Mouse (Mus musculus): Measurements from ENCODE around the gene Dydc1. TPM values are rescaled to one million over a fixed set of nuclear protein-coding genes. Genes with fewer than 3 reads are reported as not detected.

Gene Dydc1
- total and polyA plus RNA-seq, 2 experiments from 2014 or later, result not detected

DNA sequence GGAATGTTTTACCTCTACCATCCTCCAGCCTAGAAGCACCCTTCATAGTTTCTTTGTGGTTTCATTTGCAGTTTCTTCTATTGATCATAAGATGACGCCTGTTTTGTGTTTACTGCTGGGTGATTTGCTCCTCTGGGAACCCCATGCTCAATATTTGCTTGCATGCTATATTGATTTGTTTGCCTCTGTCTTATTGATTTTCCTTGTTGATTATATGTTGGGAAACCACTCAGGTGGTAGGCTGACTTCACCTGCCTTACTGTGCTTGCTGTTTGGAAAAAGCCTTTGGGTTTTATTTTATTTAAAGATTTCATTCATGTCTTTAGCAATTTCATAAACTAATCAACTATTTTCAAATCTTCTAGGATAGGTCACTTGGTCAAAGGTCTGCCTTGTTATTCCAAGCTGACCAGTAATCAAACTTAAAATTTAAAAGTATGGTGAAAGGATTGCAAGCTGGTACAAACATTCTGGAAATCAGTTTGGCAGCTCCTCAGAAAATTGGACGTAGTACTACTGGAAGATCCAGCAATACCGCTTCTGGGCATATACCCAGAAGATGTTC lies 23.7 kb downstream of the Dydc1 start:
- H3K4me2 ChIP-seq (ENCODE audit: low read depth, low read length), result no peak overlapping the region
- 90% methylated on average over 3 of the region's 3 CpGs for WGBS
- no peak overlapping the region for H3K27ac ChIP-seq
- H3K9ac ChIP-seq (replicated peaks; ENCODE audit: low read length), result no peak overlapping the region
- H3K4me1 ChIP-seq (ENCODE audit: insufficient read depth, low read length), result no peaks in the 10 kb centered on the region
- no peaks in the 10 kb centered on the region for H3K27me3 ChIP-seq (ENCODE audit: insufficient read depth, low read length)
- DNase-seq (ENCODE audit: low spot score) (no peak), ATAC-seq (no peak)
- H3K36me3 ChIP-seq (ENCODE audit: insufficient read depth, low read length), result no peaks in the 10 kb centered on the region
- H3K9me3 ChIP-seq (ENCODE audit: low read length), result no peaks in the 10 kb centered on the region
- H3K4me3 ChIP-seq (ENCODE audit: low read length), result no peak overlapping the region
- TF ChIP-seq CTCF (IDR thresholded peaks at IDR 0.05; ENCODE audit: low read depth), result no peak

DNA sequence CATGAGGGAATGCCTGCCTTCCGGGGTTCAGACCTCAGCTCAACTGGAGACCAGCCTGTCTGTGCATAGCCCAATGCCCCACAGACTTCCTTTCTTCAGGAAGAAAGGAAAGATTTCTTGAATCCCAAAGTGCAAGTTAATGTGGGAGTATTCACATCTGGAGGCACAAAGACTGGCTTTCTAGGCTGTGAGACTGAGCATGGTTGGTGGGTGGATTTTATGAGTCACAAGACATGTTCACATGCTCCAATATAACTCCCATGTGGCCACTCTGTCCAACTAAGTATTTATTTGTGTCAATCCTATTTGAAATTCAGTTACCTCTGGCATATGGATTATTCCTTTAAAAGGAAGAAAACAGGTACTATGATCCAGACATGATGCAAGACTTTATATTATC lies 26.0 kb downstream of the Dydc1 start:
- Histone ChIP-seq H3K27me3 (ENCODE audit: insufficient read depth, low read length) (no peaks in the 10 kb centered on the region), H3K4me3 (ENCODE audit: low read length) (no peak overlapping the region), H3K4me2 (ENCODE audit: low read depth, low read length) (no peak overlapping the region), H3K9me3 (ENCODE audit: low read length) (no peaks in the 10 kb centered on the region), H3K27ac (no peak overlapping the region), H3K36me3 (ENCODE audit: insufficient read depth, low read length) (no peaks in the 10 kb centered on the region), H3K9ac (replicated peaks; ENCODE audit: low read length) (no peak overlapping the region), H3K4me1 (ENCODE audit: insufficient read depth, low read length) (no peaks in the 10 kb centered on the region)
- ATAC-seq, result no peak
- no peak for DNase-seq (ENCODE audit: low spot score)
- no peak for TF ChIP-seq CTCF (IDR thresholded peaks at IDR 0.05; ENCODE audit: low read depth)
- WGBS, result 72% methylated on average over 1 of the region's 1 CpGs

DNA sequence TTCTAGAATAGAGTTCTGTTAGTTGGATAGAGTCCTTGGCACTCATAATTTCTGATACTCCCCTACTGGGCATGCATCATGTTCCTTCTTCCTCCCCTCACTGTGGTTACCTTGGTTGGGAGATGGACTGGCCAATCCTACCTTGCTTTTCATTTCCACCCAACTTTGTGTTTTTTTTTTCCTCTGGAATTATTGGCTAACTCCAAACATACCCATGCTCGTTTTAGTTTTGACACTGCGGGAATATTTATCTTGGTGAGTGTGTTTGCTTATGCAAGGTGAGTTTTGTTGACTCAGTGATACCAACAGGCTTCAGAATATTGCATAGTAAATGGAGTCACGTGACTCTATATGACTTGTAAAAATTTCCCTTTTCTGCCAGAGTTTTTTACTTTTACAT lies 28.0 kb downstream of the Dydc1 start:
- DNase-seq (ENCODE audit: low spot score), result no peak
- ATAC-seq, result no peak
- no peak overlapping the region for H3K4me3 ChIP-seq (ENCODE audit: low read length)
- 89% methylated on average over 3 of the region's 3 CpGs for WGBS
- H3K27ac ChIP-seq, result no peak overlapping the region
- no peak overlapping the region for H3K4me2 ChIP-seq (ENCODE audit: low read depth, low read length)
- no peaks in the 10 kb centered on the region for H3K4me1 ChIP-seq (ENCODE audit: insufficient read depth, low read length)
- no peak overlapping the region for H3K9ac ChIP-seq (replicated peaks; ENCODE audit: low read length)
- no peaks in the 10 kb centered on the region for H3K36me3 ChIP-seq (ENCODE audit: insufficient read depth, low read length)
- no peak for TF ChIP-seq CTCF (IDR thresholded peaks at IDR 0.05; ENCODE audit: low read depth)
- H3K27me3 ChIP-seq (ENCODE audit: insufficient read depth, low read length), result no peaks in the 10 kb centered on the region
- no peaks in the 10 kb centered on the region for H3K9me3 ChIP-seq (ENCODE audit: low read length)

DNA sequence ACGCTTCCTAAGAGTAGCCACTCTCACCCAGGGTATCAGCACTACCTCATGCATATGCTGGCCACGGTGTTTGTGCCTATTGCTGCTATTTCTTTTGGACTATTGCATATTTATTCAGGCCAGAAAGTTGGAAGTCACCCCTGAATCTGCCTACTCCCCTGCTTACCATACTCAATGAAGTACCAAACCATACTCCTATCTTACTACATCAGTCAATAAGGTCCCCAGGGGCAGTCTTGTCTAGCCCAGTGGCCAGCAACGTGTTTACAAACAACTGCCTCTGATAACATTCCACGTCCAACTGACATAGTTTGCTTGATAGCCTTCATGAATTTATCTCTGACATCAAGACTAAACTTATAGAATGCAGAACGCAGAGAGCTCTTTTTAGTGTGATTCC lies 28.5 kb downstream of the Dydc1 start:
- DNase-seq (ENCODE audit: low spot score), result no peak
- TF ChIP-seq CTCF (IDR thresholded peaks at IDR 0.05; ENCODE audit: low read depth), result no peak
- no peaks in the 10 kb centered on the region for H3K27me3 ChIP-seq (ENCODE audit: insufficient read depth, low read length)
- no peak for ATAC-seq
- H3K9me3 ChIP-seq (ENCODE audit: low read length), result no peaks in the 10 kb centered on the region
- no peak overlapping the region for H3K4me3 ChIP-seq (ENCODE audit: low read length)
- WGBS, result 85% methylated on average over 5 of the region's 5 CpGs
- H3K36me3 ChIP-seq (ENCODE audit: insufficient read depth, low read length), result no peaks in the 10 kb centered on the region
- no peak overlapping the region for H3K27ac ChIP-seq
- no peak overlapping the region for H3K9ac ChIP-seq (replicated peaks; ENCODE audit: low read length)
- H3K4me2 ChIP-seq (ENCODE audit: low read depth, low read length), result no peak overlapping the region
- H3K4me1 ChIP-seq (ENCODE audit: insufficient read depth, low read length), result no peaks in the 10 kb centered on the region

DNA sequence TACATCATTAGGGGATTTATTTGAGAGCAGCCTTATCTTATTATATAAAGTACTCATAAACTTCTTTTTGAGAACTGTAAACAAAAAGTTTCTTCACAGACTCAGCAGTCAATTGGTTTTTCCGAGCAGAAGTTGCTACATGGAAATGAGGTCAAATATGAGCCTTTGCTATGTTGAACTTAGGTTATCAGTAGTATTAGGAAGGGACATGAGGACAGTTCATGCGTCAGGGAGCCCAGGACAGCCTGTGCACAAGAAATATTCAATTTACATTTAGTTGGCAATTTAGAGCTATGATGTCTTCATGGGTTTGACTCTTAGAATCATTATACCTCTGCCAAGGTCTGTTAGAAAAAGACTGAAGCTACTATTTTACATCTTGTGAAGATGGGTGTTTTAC lies 29.6 kb downstream of the Dydc1 start:
- H3K4me2 ChIP-seq (ENCODE audit: low read depth, low read length), result no peak overlapping the region
- no peak for TF ChIP-seq CTCF (IDR thresholded peaks at IDR 0.05; ENCODE audit: low read depth)
- WGBS, result 83% methylated on average over 2 of the region's 2 CpGs
- H3K9ac ChIP-seq (replicated peaks; ENCODE audit: low read length), result no peak overlapping the region
- ATAC-seq (no peak), DNase-seq (ENCODE audit: low spot score) (no peak)
- no peaks in the 10 kb centered on the region for H3K27me3 ChIP-seq (ENCODE audit: insufficient read depth, low read length)
- no peaks in the 10 kb centered on the region for H3K9me3 ChIP-seq (ENCODE audit: low read length)
- no peaks in the 10 kb centered on the region for H3K36me3 ChIP-seq (ENCODE audit: insufficient read depth, low read length)
- no peak overlapping the region for H3K4me3 ChIP-seq (ENCODE audit: low read length)
- no peak overlapping the region for H3K27ac ChIP-seq
- H3K4me1 ChIP-seq (ENCODE audit: insufficient read depth, low read length), result no peaks in the 10 kb centered on the region

DNA sequence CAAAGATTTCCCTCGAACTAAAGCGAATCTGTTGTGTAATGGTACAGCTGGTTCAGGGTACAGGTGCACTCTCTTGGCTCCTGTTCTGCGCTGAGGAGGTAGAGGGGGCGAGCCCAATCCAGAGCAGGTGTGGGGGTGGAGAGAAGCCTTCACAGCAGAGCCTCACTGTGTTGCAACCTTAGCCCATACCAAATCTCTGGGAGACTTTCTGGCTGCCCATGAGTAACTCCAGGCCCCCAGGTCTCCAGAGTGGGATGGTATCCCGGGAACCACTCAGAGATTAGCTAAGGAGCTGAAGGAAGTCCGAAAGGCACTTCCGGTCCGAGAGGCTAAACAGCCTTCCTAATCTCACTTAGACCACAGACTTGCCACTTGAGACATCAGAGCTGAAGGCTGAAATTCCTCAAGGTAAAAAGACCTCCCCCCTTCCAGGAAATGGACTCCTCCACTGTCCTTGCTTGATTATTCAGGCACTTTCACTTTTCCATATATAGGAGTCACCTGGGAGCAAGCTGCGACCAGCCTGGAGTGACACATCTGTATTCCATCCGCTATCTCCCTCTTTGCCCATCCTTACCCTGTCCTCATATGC lies 32.2 kb downstream of the Dydc1 start, which contains the start of gene Mat1a:
Mat1a (plus strand) TSS at position 183 of the 592 bp plus-strand sequence.
- no peaks in the 10 kb centered on the region for H3K9me3 ChIP-seq (ENCODE audit: low read length)
- no peaks in the 10 kb centered on the region for H3K27me3 ChIP-seq (ENCODE audit: insufficient read depth, low read length)
- no peak for TF ChIP-seq CTCF (IDR thresholded peaks at IDR 0.05; ENCODE audit: low read depth)
- H3K4me3 ChIP-seq (ENCODE audit: low read length), result no peak within 1 kb of the TSS
- DNase-seq (ENCODE audit: low spot score), result no peak
- 84% methylated on average over 10 of the region's 10 CpGs for WGBS
- H3K9ac ChIP-seq (replicated peaks; ENCODE audit: low read length), result no peak within 1 kb of the TSS
- H3K4me2 ChIP-seq (ENCODE audit: low read depth, low read length), result no peak within 1 kb of the TSS
- no peak for ATAC-seq
- H3K27ac ChIP-seq, result no peak within 1 kb of the TSS
- H3K36me3 ChIP-seq (ENCODE audit: insufficient read depth, low read length), result no peaks in the 10 kb centered on the region
- no peaks in the 10 kb centered on the region for H3K4me1 ChIP-seq (ENCODE audit: insufficient read depth, low read length)

DNA sequence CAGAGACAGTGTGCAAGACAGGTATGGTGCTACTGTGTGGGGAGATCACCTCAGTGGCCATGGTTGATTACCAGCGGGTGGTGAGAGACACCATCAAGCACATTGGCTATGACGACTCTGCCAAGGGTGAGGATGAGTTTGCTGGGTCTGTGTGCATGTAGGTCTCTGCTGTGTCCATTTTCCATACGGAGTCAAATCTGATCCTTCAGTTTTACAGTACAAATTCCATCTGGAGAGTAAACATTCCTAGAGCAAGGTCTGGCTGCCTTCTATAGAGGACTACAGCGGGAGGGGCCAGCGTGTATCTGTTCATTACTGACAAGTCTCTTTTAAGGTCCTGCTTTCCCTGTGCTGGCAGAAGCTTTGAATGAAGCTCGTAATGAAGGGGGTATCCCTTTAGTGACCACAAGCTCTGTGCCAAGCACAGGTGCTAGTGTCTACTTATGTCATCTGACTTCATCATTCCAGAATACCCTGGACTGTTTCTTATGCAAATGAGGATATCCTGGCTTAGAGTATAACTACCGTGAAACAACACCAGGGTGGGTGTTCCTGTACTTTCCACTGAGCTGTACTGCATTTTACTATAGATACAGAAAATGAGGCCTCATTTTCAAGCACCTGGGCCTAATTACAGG lies 38.4 kb downstream of the Dydc1 start:
- no peak for ATAC-seq
- Histone ChIP-seq H3K9me3 (ENCODE audit: low read length) (no peaks in the 10 kb centered on the region), H3K36me3 (ENCODE audit: insufficient read depth, low read length) (no peaks in the 10 kb centered on the region), H3K4me2 (ENCODE audit: low read depth, low read length) (no peak overlapping the region), H3K4me1 (ENCODE audit: insufficient read depth, low read length) (no peaks in the 10 kb centered on the region), H3K9ac (replicated peaks; ENCODE audit: low read length) (no peak overlapping the region), H3K4me3 (ENCODE audit: low read length) (no peak overlapping the region), H3K27me3 (ENCODE audit: insufficient read depth, low read length) (no peaks in the 10 kb centered on the region), H3K27ac (no peak overlapping the region)
- DNase-seq (ENCODE audit: low spot score), result no peak
- no peak for TF ChIP-seq CTCF (IDR thresholded peaks at IDR 0.05; ENCODE audit: low read depth)
- 92% methylated on average over 7 of the region's 7 CpGs for WGBS

Measured in hindbrain, postnatal 0 days (tissue).